Mouse (Mus musculus) ES-E14 (cell line): Measurements from ENCODE around the gene Sprr2h. TPM values are rescaled to one million over a fixed set of nuclear protein-coding genes. Genes with fewer than 3 reads are reported as not detected.

Experiments used
- DNase-seq: peaks from one replicate; pipeline ENCODE4 v3.0.0-alpha.2; 2013; ENCODE audit warnings: low read depth, low spot score
- H3K27ac ChIP-seq: 2 replicates; pipeline ENCODE4 v1.5.1; 2012; ENCODE audit warnings: low read depth, mild to moderate bottlenecking, low read length, moderate library complexity, mixed read lengths; ENCODE audit not compliant: poor library complexity, insufficient read depth, severe bottlenecking
- H3K36me3 ChIP-seq: 2 replicates; pipeline ENCODE4 v1.6.1; 2012; ENCODE audit warnings: mild to moderate bottlenecking, low read length, moderate library complexity, mixed read lengths; ENCODE audit not compliant: control insufficient read depth, poor library complexity, insufficient read depth, severe bottlenecking
- H3K4me1 ChIP-seq, 2 experiments: fragments of 150-350 bp in 1 of 2; sonication (generic) in 1 of 2; 2 replicates each; pipeline ENCODE4 v1.6.1; 2012; ENCODE audit warnings: low read length in 2 of 2, mild to moderate bottlenecking in 1 of 2, mixed read lengths in 1 of 2; ENCODE audit not compliant: control insufficient read depth in 2 of 2, insufficient read depth in 2 of 2, poor library complexity in 1 of 2
- H3K4me3 ChIP-seq, 2 experiments: fragments of 150-350 bp in 1 of 2; sonication (generic) in 1 of 2; 2 replicates each; pipeline ENCODE4 v1.5.1; 2012; ENCODE audit warnings: low read length in 2 of 2, low read depth in 1 of 2, mild to moderate bottlenecking in 1 of 2, mixed read lengths in 1 of 2; ENCODE audit not compliant: insufficient read depth in 1 of 2, poor library complexity in 1 of 2, severe bottlenecking in 1 of 2
- H3K9ac ChIP-seq: 2 replicates; pipeline ENCODE4 v1.6.1; 2012; ENCODE audit warnings: low read depth, mild to moderate bottlenecking, low read length, mixed read lengths; ENCODE audit not compliant: poor library complexity, insufficient read depth, severe bottlenecking
- H3K9me3 ChIP-seq: fragments of 150-350 bp; sonication (generic); 2 replicates; pipeline ENCODE4 v1.6.1; 2012; ENCODE audit warnings: low read depth, mild to moderate bottlenecking, low read length; ENCODE audit not compliant: control insufficient read depth, insufficient read depth
- CHD2 ChIP-seq: IDR thresholded peaks from 2 replicates; pipeline ENCODE4 v1.6.1; 2014; ENCODE audit warnings: mild to moderate bottlenecking, low read depth, low read length, inconsistent platforms
- HCFC1 ChIP-seq: IDR thresholded peaks from 2 replicates; pipeline ENCODE4 v1.6.1; 2012; ENCODE audit warnings: low read length, inconsistent platforms, borderline replicate concordance; ENCODE audit not compliant: insufficient read depth
- MAFK ChIP-seq: IDR thresholded peaks from 2 replicates; pipeline ENCODE4 v1.6.1; 2014; ENCODE audit warnings: mild to moderate bottlenecking, low read depth, low read length, inconsistent platforms; ENCODE audit not compliant: insufficient read depth
- ZC3H11A ChIP-seq: IDR thresholded peaks from 2 replicates; pipeline ENCODE4 v1.6.1; 2012; ENCODE audit warnings: low read depth, mild to moderate bottlenecking, inconsistent platforms, low read length, borderline replicate concordance
- ZNF384 ChIP-seq: IDR thresholded peaks from 2 replicates; pipeline ENCODE4 v1.6.1; 2012; ENCODE audit warnings: low read depth, low read length, inconsistent platforms
- in situ Hi-C, 2 experiments: fragments of 600-800 bp; cut with MboI; formaldehyde crosslinking; loops; one replicate each; pipeline ENCODE4 v1.15.1; 2025; ENCODE audit warnings: low sequenced_read_pairs in 2 of 2, inconsistent platforms in 1 of 2; ENCODE audit not compliant: unreplicated experiment in 2 of 2
- total RNA-seq: library from RNA; depleted of rRNA; stranded (reverse); fragments of 300-350 nt; gene quantifications from 2 replicates; pipeline ENCODE4 v1.2.3, GENCODE M21; 2012; rRNA removed

The Sprr2h gene
- total RNA-seq, 1 experiment, result not detected

DNA sequence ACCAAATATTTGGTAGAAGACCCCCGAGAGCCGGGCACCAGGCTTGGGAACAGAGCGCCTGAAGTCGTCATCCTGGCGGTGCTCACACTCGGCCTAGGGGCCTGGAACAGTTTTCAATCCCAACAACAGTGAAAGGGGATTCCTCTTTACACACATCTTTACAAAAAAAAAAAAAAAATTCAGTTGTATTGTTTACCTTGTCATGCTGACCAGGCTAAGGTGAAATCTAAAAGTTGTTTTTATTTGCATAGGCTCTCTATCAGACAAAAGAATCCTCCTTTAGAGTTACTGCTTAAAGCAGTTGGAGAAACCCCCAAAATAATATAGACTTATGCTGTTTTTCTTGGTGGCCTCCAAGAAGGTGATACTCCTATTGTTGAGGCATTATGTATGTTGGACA is 43.8 kb downstream of the Sprr2h start, which contains the start of gene Gm9774:
TSS of gene Gm9774 (minus strand) at position 101 of the 400 bp plus-strand sequence.
- no peak within 1 kb of the TSS for H3K27ac ChIP-seq
- peak within 1 kb of the TSS in 1 of 2 experiments; percentile 21; a peak in 1 of 4 replicates for H3K4me3 ChIP-seq
- TF ChIP-seq ZC3H11A, result no peak
- no peak for TF ChIP-seq HCFC1
- no peak for TF ChIP-seq ZNF384
- no peak for TF ChIP-seq CHD2
- TF ChIP-seq MAFK, result no peak
- H3K36me3 ChIP-seq, result no peaks in the 10 kb centered on the region
- DNase-seq, result no peak
- no peaks in the 10 kb centered on the region for H3K9me3 ChIP-seq
- no peak within 1 kb of the TSS for H3K9ac ChIP-seq
- no peaks in the 10 kb centered on the region for H3K4me1 ChIP-seq
- in situ Hi-C loops, result no loop called here

DNA sequence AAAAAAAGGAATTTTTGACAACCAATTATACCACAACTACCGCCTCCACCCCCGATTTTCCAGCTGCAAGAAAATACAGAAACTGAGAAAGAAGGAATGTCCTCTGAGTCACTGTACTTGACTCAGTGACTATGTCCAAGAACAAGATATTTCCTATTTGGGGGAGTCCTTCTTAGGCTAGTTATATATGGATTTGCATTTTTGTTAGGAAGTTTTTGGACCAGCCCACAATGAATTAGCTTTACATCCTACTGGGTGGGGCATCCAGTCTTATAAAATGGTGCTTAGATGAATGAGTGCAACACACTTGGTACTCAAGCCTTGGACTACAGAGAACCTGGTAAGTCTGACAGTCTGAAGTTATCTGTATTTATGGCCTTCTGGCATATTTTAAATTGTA is 46.8 kb downstream of the Sprr2h start, which contains the start of gene Sprr2k:
TSS of gene Sprr2k (plus strand) at position 301 of the 400 bp plus-strand sequence.
- TF ChIP-seq ZNF384 (no peak), CHD2 (no peak), MAFK (no peak)
- Histone ChIP-seq H3K4me1 (no peaks in the 10 kb centered on the region), H3K9ac (no peak within 1 kb of the TSS), H3K36me3 (no peaks in the 10 kb centered on the region), H3K27ac (no peak within 1 kb of the TSS), H3K4me3 (no peak within 1 kb of the TSS), H3K9me3 (no peaks in the 10 kb centered on the region)
- no peak for DNase-seq
- in situ Hi-C loops, result no loop called here

Other genes with a start within 250 kb of the Sprr2h start
- gene Lelp1, start 242.9 kb upstream of the Sprr2h start, total RNA-seq, result not detected in 2 replicates
- gene Sprr2a1, start 169.9 kb upstream of the Sprr2h start, total RNA-seq, result not detected in 2 replicates
- 0.48 and 2.7 TPM in 2 replicates for gene Sprr2a2, start 169.8 kb upstream of the Sprr2h start, total RNA-seq
- not detected in 2 replicates for gene Sprr2a3, start 100.3 kb upstream of the Sprr2h start, total RNA-seq
- not detected in 2 replicates for gene Sprr2b, start 69.1 kb upstream of the Sprr2h start, total RNA-seq
- gene Sprr2d, start 46.5 kb upstream of the Sprr2h start, total RNA-seq, result not detected in 2 replicates
- gene Sprr2e, start 33.5 kb upstream of the Sprr2h start, total RNA-seq, result not detected in 2 replicates
- not detected in 2 replicates for gene Sprr2f, start 20.5 kb upstream of the Sprr2h start, total RNA-seq
- not detected in 2 replicates for gene Sprr2i, start 22.3 kb downstream of the Sprr2h start, total RNA-seq
- gene Sprr2j-ps, start 32.4 kb downstream of the Sprr2h start, total RNA-seq, result not detected in 2 replicates
- gene Gm9774, start 43.7 kb downstream of the Sprr2h start, total RNA-seq, result 8.2 and 16.7 TPM in 2 replicates
- 1.7 TPM in 1 of 2 replicates, not detected in the other for gene Sprr2k, start 46.9 kb downstream of the Sprr2h start, total RNA-seq
- not detected in 2 replicates for gene Sprr1b, start 53.1 kb downstream of the Sprr2h start, total RNA-seq
- not detected in 2 replicates for gene Sprr3, start 73.0 kb downstream of the Sprr2h start, total RNA-seq
- gene Sprr1a, start 100.2 kb downstream of the Sprr2h start, total RNA-seq, result 0.32 TPM in 1 of 2 replicates, not detected in the other
- not detected in 2 replicates for gene Sprr4, start 114.8 kb downstream of the Sprr2h start, total RNA-seq
- not detected in 2 replicates for gene 2310046K23Rik, start 148.8 kb downstream of the Sprr2h start, total RNA-seq
- gene Ivl, start 188.1 kb downstream of the Sprr2h start, total RNA-seq, result 0.21 and 0.45 TPM in 2 replicates
- not detected in 2 replicates for gene Smcp, start 203.3 kb downstream of the Sprr2h start, total RNA-seq
- gene 2210017I01Rik, start 221.8 kb downstream of the Sprr2h start, total RNA-seq, result not detected in 2 replicates
- gene Lce6a, start 236.0 kb downstream of the Sprr2h start, total RNA-seq, result not detected in 2 replicates